Mouse (Mus musculus) lung, postnatal 10 days (tissue): ENCODE results near the gene Il1rn.

ENCODE experiments used
- DNase-seq: peaks from one replicate; pipeline ENCODE4 v3.0.0; 2021

Il1rn gene

DNA sequence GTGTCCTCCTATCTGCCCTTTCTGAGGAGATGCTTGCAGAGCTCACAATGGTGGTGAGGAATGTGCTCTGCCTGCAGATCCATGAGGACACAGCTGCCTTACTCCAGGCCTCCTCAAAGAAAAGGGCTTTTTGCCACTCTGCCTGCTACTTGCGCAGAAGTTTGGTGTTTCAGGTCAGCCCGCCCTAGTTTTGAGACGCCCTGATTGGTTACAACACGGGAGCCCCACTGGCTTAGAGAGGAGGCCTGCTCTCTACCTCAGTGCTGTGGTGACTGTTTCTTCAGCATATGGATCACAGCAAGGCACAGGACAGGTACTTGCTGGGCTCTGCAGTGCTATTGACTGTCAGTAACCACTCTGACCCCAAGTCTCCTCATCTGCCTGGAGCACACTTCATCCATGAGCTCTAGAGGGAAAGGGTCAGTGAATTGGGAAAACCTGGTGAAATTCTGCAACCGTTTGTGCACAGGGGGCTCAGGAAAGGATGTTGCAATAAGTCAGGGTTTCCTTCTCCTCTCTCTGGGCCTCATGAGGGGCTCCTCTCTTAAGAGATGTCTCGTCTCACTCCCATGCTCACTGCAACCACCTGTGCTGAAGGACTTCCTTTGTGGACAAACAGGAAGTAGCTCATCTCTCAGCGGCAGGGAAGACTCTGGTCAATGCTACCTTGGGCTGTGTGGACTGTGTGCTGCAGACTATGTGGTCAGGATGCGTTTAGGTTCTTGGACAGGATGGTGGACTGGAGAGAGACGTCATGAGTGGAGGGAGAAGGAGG lies 46.0 kb downstream of the Il1rn start:
- no peak for DNase-seq

DNA sequence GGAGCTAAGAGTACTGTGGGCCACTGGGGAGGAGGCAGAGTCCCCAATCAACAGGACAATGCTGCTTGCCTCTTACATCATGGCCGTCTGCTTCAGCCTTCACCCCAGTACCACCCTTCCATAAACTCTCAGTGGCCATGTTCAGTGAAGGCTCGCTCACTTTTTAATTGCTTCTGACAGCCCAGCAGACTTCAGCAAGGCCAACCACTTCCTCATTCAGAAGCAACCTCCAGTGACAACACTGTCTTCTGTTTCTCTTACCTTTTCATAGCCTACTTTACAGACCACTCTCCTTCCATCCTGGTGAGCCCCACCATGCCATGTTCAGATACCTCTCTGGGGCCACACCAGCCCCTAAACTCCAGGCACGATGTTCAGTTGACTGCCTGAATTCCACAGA lies 47.0 kb downstream of the Il1rn start:
- DNase-seq: no peak

DNA sequence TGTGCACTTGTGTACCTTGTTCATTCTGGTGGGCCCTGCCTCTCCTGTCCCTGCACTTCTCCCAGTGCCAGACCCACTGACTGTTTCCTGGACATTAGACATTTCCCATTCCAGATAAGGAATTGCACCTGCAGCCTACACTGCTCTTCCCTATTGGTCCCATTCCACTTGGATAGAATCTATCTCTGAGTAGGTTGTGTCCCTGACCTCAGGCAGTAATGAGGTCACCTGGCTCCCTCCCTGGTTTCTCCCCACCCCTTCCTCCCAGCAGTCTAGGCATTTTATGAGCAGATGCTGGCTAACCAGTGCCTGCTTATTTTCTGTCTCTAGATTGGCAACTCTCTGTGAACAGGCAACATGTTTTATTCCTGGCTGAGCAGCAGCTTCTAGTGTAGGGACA lies 47.7 kb downstream of the Il1rn start:
- DNase-seq: no peak

DNA sequence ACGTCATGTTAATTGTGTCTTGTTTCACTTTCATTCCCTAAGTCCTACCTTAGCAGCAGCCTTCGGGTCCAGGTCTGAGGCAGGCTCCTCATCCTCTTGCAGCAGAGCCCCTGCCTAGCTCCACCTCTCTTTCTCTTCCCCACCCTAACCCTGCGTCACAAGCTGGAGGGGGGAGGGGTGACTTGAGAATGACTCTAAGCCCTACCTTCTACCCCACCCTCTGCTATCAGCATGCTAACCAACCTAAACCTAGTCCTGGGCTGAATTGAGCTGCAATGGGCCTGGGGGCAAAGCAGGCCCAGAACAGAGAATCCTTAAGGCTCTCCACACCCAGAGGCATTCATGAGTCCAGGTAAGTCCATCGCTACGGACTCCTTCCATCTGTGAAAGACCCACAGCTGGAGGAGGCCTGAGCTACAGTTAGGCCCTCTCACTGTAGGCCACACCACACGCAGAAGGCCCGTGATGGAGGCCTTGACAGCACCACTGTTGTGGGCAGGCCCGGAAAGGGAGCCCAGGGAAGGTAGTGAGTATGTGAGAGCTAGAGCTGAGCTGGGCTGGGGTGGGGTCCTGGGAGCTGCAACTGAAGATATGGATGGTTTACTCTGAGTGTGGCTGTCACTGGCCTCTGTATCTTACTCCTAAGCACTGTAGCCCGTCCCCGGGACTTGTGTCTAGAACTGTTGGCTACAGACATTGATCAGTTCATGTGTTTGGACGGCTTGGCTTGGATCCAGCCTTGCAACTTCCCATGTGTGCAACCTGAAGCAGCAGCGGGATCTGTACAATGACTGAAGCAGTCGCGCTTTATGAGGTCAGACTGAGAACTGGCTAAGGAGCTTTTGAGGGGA lies 48.7 kb downstream of the Il1rn start:
- DNase-seq: peak; percentile 42

DNA sequence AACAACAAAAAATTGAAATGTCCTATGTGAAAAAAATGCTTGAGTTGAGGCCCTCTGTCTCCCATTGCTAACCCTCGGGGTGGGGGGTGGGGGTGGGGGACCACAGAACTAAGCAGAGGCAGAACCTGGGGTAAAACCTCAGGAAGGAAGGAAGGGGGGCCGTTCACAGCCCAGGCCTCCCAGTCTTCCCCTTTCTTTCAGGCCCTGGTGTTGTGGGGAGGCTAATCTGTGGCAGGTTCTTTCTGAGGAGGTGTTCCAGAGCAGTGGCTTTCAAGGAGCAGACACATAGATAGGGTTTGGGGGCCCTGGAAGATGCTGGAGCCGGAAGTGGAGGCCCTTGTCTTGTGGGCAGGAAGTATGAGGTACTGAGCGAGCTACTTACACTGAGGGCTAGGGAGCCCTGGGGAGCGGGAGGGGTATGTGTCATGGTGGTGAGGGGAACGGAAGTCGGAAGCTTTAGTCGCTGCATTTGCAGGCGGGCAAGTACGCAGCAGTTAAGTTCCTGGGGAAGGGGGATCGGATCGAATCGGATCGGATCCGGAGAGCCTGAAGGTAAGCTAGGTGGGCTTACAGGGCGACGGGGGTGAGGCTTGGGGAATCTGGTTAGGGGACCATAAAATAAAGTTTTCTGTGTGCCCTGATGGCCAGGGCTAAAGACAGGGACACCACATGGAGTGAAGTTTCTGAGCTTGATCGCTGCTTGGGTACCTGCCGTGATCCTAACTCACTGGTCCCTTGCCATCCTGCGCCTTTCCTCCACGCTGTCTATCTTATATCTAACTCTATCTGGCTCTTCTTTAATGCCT lies 49.7 kb downstream of the Il1rn start:
- no peak for DNase-seq

DNA sequence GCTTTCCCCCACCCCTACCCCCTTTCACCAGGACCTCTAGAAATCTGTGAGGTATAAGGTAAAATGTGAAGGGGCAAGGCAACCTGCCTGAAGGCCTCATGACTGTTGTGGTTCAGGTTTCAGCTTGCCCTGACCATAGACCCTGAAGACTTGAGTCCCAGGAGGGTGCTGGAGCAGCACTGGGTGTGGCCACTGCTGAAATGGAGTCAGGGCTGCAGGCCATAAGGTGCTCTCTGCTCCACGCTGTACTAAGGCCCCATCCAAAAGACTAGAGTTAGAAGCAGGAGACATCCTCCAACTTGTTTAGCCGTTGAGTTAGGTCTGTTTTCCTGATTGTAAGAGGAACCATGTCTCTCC lies 50.3 kb downstream of the Il1rn start:
- no peak for DNase-seq

DNA sequence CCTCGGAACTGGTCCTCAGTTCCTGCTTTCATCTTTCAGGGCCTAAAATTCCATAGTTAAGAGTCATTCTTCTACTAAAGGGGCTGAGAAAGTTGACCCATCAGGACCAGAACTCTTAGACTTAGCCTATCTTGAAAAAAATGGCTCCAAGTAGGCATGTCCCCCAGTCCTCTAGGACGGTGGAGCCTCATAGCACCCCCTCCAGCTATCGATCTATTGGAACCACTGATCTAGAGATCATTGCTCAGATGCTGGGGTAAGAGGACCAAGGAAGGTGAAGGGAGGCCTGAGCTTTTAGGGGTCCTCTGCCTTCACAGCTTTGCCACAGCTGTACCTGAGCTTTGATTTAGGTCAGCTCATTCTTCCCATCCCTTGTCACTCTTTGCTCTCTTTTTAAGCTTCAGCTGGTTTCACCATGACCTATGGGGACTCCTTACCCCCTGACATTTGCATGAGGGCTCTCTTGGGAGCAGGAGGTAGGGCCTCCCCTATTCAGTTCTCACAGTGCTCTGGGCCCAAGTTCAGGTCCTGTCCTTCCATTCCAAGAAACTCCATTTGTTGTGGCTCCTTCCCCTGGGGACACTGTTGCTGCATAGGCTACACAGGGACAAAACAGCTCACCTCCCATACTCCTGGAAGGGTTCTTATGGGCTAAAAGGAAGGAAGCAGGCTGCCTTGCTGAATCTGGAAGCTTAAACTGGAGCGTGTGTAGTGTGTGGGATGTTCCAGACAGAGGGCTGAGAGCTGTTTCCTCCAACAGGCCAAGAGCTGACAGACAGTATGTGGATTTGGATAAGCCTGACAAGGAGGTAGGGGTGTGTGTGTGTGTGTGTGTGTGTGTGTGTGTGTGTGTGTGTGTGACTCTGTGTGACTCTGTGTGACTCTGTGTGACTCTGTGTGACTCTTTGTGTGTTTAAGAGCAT lies 51.0 kb downstream of the Il1rn start:
- no peak for DNase-seq

DNA sequence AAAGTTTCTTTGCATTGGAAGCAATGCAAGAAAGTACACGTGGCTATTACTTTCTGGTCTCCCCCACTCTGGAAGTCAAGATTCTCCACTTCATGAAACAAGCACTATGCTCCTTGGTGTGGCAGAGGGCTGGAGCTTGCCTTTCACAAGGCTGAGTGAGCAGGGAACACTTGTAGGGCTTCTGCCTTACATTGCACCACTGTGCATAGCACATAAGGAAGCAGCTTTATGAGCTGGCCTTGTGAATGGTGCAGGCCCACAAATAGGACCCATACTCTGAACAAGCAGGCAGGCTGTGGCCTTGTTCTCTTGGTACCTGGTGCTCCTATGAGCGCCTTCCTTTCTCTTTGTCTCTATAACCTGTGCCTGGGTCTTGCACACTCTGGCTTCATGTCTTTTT lies 56.6 kb downstream of the Il1rn start:
- no peak for DNase-seq

DNA sequence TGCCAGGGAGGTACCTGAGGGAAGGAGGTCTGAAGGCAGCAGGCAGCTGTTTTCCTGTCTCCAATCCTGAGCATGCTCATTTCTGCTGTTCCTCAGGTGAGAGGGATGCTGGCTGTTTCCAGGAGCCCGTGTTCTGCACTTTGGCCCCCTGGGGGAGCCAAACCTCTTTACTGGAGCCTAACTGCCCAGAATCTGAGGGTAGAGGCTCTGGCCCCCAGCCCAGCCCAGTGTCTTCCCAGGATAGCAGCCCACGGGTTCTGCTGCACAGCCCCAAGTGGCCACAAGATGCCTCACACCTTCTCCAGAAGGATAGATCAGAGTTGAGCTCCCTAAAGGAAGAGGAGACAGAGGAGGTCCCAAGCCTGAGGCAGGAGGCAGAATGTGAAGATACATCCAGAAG lies 60.5 kb downstream of the Il1rn start:
- DNase-seq: no peak

DNA sequence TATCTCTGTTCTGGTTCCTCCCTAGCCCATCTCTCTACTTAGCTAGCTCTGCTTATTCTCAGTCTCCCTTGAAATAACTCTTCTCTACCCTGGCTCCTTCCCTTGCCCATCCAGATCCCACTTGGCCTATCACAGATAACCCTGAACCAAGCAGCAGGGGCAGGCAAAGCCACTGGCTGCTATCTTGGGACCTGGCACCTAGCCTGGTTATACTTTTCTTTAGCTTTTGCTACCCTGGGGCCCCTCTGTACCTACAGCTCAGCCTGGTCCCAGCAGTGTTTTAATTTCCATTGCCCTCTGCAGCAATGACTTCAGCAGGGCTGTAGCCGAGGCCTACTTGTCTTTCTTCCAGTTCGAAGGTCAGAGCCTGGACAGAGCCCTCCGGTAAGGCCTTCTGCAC lies 64.1 kb downstream of the Il1rn start:
- DNase-seq: no peak
